Mouse (Mus musculus) kidney, postnatal 0 days (tissue): ENCODE measurements around the gene Amd1. TPM values are rescaled to one million over a fixed set of nuclear protein-coding genes. Genes with fewer than 3 reads are reported as not detected.

Source experiments
- ATAC-seq: fragments of 200-750 bp; cut with Nextera tagmentation; replicated peaks from 2 replicates; pipeline ENCODE4 v1.8.0; 2017; ENCODE audit warnings: low read depth, moderate number of reproducible peaks, moderate TSS enrichment, moderate library complexity; ENCODE audit not compliant: low FRiP score
- DNase-seq: peaks from one replicate; pipeline ENCODE4 v3.0.0-alpha.2; 2016; ENCODE audit warnings: low spot score
- H3K27ac ChIP-seq: fragments of 300-500 bp; sonication (generic); 2 replicates; pipeline ENCODE4 v1.5.1; 2014; ENCODE audit warnings: mild to moderate bottlenecking
- H3K27me3 ChIP-seq: fragments of 300-500 bp; sonication (generic); 2 replicates; pipeline ENCODE4 v1.6.1; 2014; ENCODE audit warnings: low read length, mixed read lengths; ENCODE audit not compliant: insufficient read depth
- H3K36me3 ChIP-seq: fragments of 300-500 bp; sonication (generic); 2 replicates; pipeline ENCODE4 v1.6.1; 2014; ENCODE audit warnings: low read length, mixed read lengths; ENCODE audit not compliant: insufficient read depth
- H3K4me1 ChIP-seq: fragments of 300-500 bp; sonication (generic); replicated peaks from 2 replicates; pipeline ENCODE4 v1.6.1; 2014; ENCODE audit warnings: antibody characterized with exemption, low read length, mixed read lengths; ENCODE audit not compliant: insufficient read depth
- H3K4me2 ChIP-seq: fragments of 300-500 bp; sonication (generic); 2 replicates; pipeline ENCODE4 v1.6.1; 2014; ENCODE audit warnings: mild to moderate bottlenecking, low read length, moderate library complexity, mixed read lengths
- H3K4me3 ChIP-seq: fragments of 300-500 bp; sonication (generic); replicated peaks from 2 replicates; pipeline ENCODE4 v1.5.1; 2014; ENCODE audit warnings: low read depth, low read length
- H3K9ac ChIP-seq: fragments of 300-500 bp; sonication (generic); 2 replicates; pipeline ENCODE4 v1.6.1; 2014; ENCODE audit warnings: low read depth, low read length
- H3K9me3 ChIP-seq: fragments of 300-500 bp; sonication (generic); replicated peaks from 2 replicates; pipeline ENCODE4 v1.6.1; 2016; ENCODE audit warnings: low read length, inconsistent platforms, mixed read lengths
- CTCF ChIP-seq: IDR thresholded peaks from 2 replicates; pipeline ENCODE4 v1.5.1; 2016; ENCODE audit warnings: antibody characterized with exemption, low read depth, mild to moderate bottlenecking, moderate library complexity
- WGBS: fragments of 180-500 bp; shearing (Covaris S2); extraction: QIAGEN DNeasy Blood & Tissue Kit; methylation state at CpG from one replicate; pipeline ENCODE4 v1.1.7; 2014; 5-methylcytosine and 5-hydroxymethylcytosine counted together
- polyA plus RNA-seq: library from polyadenylated mRNA; unstranded; fragments of >200 nt; fragmentation: Nextera tagmentation; extraction: Ambion mirVana; gene quantifications from 2 replicates; pipeline ENCODE4 v1.2.1, GENCODE M21; 2015

Amd1 gene
- polyA plus RNA-seq, 1 experiment from 2014 or later: 44.1 TPM

- Histone ChIP-seq H3K27me3 (no peaks in the 10 kb centered on the region), H3K9me3 (no peaks in the 10 kb centered on the region), H3K9ac (no peak overlapping the region), H3K4me2 (no peak overlapping the region), H3K27ac (no peak overlapping the region), H3K36me3 (no peaks in the 10 kb centered on the region), H3K4me3 (no peak overlapping the region), H3K4me1 (no peaks in the 10 kb centered on the region)
- ATAC-seq (peak; percentile 43; the same call in 1 of the 2 replicates), DNase-seq (no peak)
- WGBS: 75% methylated on average over 9 of the region's 9 CpGs
- TF ChIP-seq CTCF: no peak
These were observed 26.1 kb upstream of the Amd1 start for GRCm38 (mm10) chr10:40328004-40328551.

GRCm38 (mm10) chr10:40320306-40320705 is 18.3 kb upstream of the Amd1 start:
- Histone ChIP-seq H3K9ac (no peak overlapping the region), H3K4me1 (no peaks in the 10 kb centered on the region), H3K27me3 (no peaks in the 10 kb centered on the region), H3K27ac (no peak overlapping the region), H3K4me3 (no peak overlapping the region), H3K36me3 (no peaks in the 10 kb centered on the region), H3K4me2 (no peak overlapping the region), H3K9me3 (no peaks in the 10 kb centered on the region)
- DNase-seq (no peak), ATAC-seq (no peak)
- 79% methylated on average over 10 of the region's 10 CpGs for WGBS
- no peak for TF ChIP-seq CTCF

GRCm38 (mm10) chr10:40316841-40317585 is 15.0 kb upstream of the Amd1 start:
- Histone ChIP-seq H3K9ac (no peak overlapping the region), H3K27ac (no peak overlapping the region), H3K36me3 (no peaks in the 10 kb centered on the region), H3K4me3 (no peak overlapping the region), H3K4me2 (no peak overlapping the region), H3K9me3 (no peaks in the 10 kb centered on the region), H3K27me3 (no peaks in the 10 kb centered on the region), H3K4me1 (no peaks in the 10 kb centered on the region)
- DNase-seq: no peak
- ATAC-seq: no peak
- 45% methylated on average over 7 of the region's 7 CpGs for WGBS
- no peak for TF ChIP-seq CTCF

GRCm38 (mm10) chr10:40312781-40313180 is 10.8 kb upstream of the Amd1 start:
- Histone ChIP-seq H3K27ac (no peak overlapping the region), H3K9ac (no peak overlapping the region), H3K4me3 (no peak overlapping the region), H3K36me3 (no peaks in the 10 kb centered on the region), H3K9me3 (no peaks in the 10 kb centered on the region), H3K27me3 (no peaks in the 10 kb centered on the region), H3K4me1 (0 out of 2 replicates have a peak, but pooled peaks cover 3% of the 10 kb centered on the region), H3K4me2 (no peak overlapping the region)
- no peak for ATAC-seq
- WGBS: 60% methylated on average over 4 of the region's 4 CpGs
- DNase-seq: no peak
- TF ChIP-seq CTCF: no peak

GRCm38 (mm10) chr10:40309884-40310635 is 8.1 kb upstream of the Amd1 start:
- H3K36me3 ChIP-seq: no peaks in the 10 kb centered on the region
- H3K4me2 ChIP-seq: no peak overlapping the region
- no peak overlapping the region for H3K4me3 ChIP-seq
- H3K9ac ChIP-seq: no peak overlapping the region
- 61% methylated on average over 6 of the region's 6 CpGs for WGBS
- ATAC-seq: no peak
- 0 out of 2 replicates have a peak, but pooled peaks cover 3% of the 10 kb centered on the region for H3K4me1 ChIP-seq
- no peaks in the 10 kb centered on the region for H3K27me3 ChIP-seq
- no peaks in the 10 kb centered on the region for H3K9me3 ChIP-seq
- no peak for DNase-seq
- TF ChIP-seq CTCF: 0 out of 2 replicates have a peak, but pooled peaks have one; percentile 13
- H3K27ac ChIP-seq: no peak overlapping the region

- H3K27me3 ChIP-seq: no peaks in the 10 kb centered on the region
- no peak for TF ChIP-seq CTCF
- no peaks in the 10 kb centered on the region for H3K36me3 ChIP-seq
- H3K4me1 ChIP-seq: 0 out of 2 replicates have a peak, but pooled peaks cover 3% of the 10 kb centered on the region
- no peak overlapping the region for H3K9ac ChIP-seq
- ATAC-seq: no peak
- DNase-seq: no peak
- H3K27ac ChIP-seq: no peak overlapping the region
- H3K4me2 ChIP-seq: no peak overlapping the region
- no peak overlapping the region for H3K4me3 ChIP-seq
- H3K9me3 ChIP-seq: no peaks in the 10 kb centered on the region
- 60% methylated on average over 4 of the region's 4 CpGs for WGBS
These were observed 6.0 kb upstream of the Amd1 start for GRCm38 (mm10) chr10:40307826-40308583.
